Mouse (Mus musculus) neural tube, embryonic 15.5 days (tissue): ENCODE data around the gene Rhebl1. TPM values are rescaled to one million over a fixed set of nuclear protein-coding genes. Genes with fewer than 3 reads are reported as not detected.

Experiments used
- ATAC-seq: fragments of 200-750 bp; cut with Nextera tagmentation; 2 replicates; pipeline ENCODE4 v1.8.0; 2017; ENCODE audit warnings: mild to moderate bottlenecking, moderate TSS enrichment, moderate library complexity; ENCODE audit not compliant: low FRiP score
- H3K27ac ChIP-seq: fragments of 300-500 bp; sonication (generic); replicated peaks from 2 replicates; pipeline ENCODE4 v1.5.1; 2015; ENCODE audit warnings: mild to moderate bottlenecking, inconsistent platforms
- H3K27me3 ChIP-seq: fragments of 300-500 bp; sonication (generic); replicated peaks from 2 replicates; pipeline ENCODE4 v1.6.1; 2015; ENCODE audit warnings: inconsistent platforms
- H3K36me3 ChIP-seq: fragments of 300-500 bp; sonication (generic); 2 replicates; pipeline ENCODE4 v1.6.1; 2015; ENCODE audit warnings: inconsistent platforms
- H3K4me1 ChIP-seq: fragments of 300-500 bp; sonication (generic); 2 replicates; pipeline ENCODE4 v1.6.1; 2015; ENCODE audit warnings: inconsistent platforms
- H3K4me2 ChIP-seq: fragments of 300-500 bp; sonication (generic); 2 replicates; pipeline ENCODE4 v1.6.1; 2015; ENCODE audit warnings: inconsistent platforms, mild to moderate bottlenecking, moderate library complexity
- H3K4me3 ChIP-seq: fragments of 300-500 bp; sonication (generic); replicated peaks from 2 replicates; pipeline ENCODE4 v1.5.1; 2015; ENCODE audit warnings: mild to moderate bottlenecking, inconsistent platforms
- H3K9ac ChIP-seq: fragments of 300-500 bp; sonication (generic); replicated peaks from 2 replicates; pipeline ENCODE4 v1.6.1; 2015; ENCODE audit warnings: mild to moderate bottlenecking, inconsistent platforms
- H3K9me3 ChIP-seq: fragments of 300-500 bp; sonication (generic); replicated peaks from 2 replicates; pipeline ENCODE4 v1.6.1; 2016; ENCODE audit warnings: inconsistent platforms
- WGBS: fragments of 180-500 bp; shearing (Covaris S2); methylation state at CpG from one replicate; pipeline ENCODE4 v1.1.7; 2015; ENCODE audit warnings: mixed read lengths; 5-methylcytosine and 5-hydroxymethylcytosine counted together
- polyA plus RNA-seq: library from polyadenylated mRNA; unstranded; fragments of >200 nt; fragmentation: Nextera tagmentation; extraction: Ambion mirVana; gene quantifications from 2 replicates; pipeline ENCODE4 v1.2.1, GENCODE M21; 2015

Gene Rhebl1
- polyA plus RNA-seq, 1 experiment from 2014 or later = 33.2 TPM

- ATAC-seq = no peak
- 27% methylated on average over 10 of the region's 10 CpGs for WGBS
- Histone ChIP-seq H3K27ac (no peak overlapping the region), H3K9ac (no peak overlapping the region), H3K27me3 (peaks cover 11% of the 10 kb centered on the region), H3K4me1 (no peaks in the 10 kb centered on the region), H3K9me3 (no peaks in the 10 kb centered on the region), H3K36me3 (peaks cover 58% of the 10 kb centered on the region), H3K4me2 (no peak overlapping the region), H3K4me3 (no peak overlapping the region)
Observed at GRCm38 (mm10) chr15:98904692-98905091, 10.4 kb upstream of the Rhebl1 start.

DNA sequence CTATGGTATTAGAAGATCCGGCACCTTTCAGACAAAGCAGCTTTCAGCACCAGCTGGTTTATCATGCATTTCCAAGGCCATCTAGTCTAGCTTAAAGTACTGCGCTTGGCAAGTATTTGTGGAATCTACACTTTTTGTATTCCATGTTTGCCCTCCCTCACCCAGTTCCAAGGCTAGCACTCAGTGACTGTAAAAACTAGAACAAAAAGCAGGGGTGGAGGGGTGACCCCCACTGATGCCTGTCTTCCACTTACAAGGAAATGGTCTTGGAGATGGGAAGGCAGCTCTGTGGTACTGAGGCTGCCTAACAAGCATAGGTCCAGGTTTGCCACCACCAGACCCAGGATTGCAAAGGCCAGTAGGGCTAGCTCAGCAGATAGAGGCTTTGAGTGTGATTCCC lies 8.3 kb upstream of the Rhebl1 start:
- Histone ChIP-seq H3K27me3 (peaks cover 32% of the 10 kb centered on the region), H3K27ac (no peak overlapping the region), H3K4me2 (no peak overlapping the region), H3K9ac (no peak overlapping the region), H3K4me1 (peaks cover 10% of the 10 kb centered on the region), H3K9me3 (no peaks in the 10 kb centered on the region), H3K36me3 (peaks cover 37% of the 10 kb centered on the region), H3K4me3 (no peak overlapping the region)
- no peak for ATAC-seq
- 96% methylated on average over 2 of the region's 2 CpGs for WGBS

- no peak for ATAC-seq
- H3K4me1 ChIP-seq = peaks cover 13% of the 10 kb centered on the region
- WGBS = 68% methylated on average over 1 of the region's 1 CpGs
Observed at GRCm38 (mm10) chr15:98901530-98901929, 7.2 kb upstream of the Rhebl1 start.

DNA sequence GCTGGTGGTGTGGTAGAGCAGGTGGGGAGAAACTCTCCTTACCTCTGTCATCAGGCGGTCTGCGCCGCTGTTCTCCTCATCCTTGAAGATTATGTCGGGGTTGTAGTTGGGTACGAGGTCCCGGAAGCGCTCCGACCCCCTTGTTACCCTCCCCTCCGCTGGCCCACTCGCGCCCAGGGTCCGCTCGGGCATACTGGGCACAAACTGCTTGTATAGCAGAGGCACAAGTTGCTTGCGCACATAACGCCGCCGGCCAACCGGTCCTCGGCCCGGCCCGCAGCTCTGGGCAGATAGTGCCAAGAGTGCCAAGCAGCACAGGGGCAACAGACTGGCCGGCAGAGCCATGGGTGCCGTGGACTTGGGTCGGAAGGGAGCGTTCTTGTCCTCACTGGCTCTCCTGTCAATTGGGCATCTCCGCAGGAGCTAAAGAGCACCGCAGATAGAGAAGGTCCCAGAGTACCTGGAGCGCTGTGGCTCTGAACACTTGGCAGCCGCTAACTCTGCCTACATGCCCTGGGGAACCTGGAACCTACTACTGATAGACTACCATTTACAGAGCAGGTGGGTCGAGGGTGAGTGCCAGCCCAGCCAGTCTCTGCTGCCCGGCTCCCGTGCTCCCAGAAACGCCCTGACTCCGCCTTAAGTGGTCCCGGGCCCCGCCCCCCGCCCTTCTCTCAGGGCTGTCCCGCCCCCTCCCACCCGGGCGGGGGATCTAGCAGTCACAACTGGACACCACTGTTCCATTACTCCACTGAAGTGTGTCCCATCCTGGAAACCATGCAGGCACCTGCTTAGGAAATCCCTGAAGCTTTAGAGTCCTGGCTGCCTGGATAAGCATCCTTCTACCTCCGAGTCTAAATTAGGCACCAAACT lies 3.8 kb upstream of the Rhebl1 start, which contains the start of gene Dhh:
TSS of gene Dhh (minus strand) at position 613 of the 873 bp plus-strand sequence.
- Histone ChIP-seq H3K4me1 (peaks cover 43% of the 10 kb centered on the region), H3K4me3 (peak within 1 kb of the TSS; percentile 22), H3K27ac (no peak within 1 kb of the TSS), H3K9ac (0 out of 2 replicates have a peak within 1 kb of the TSS, but pooled peaks have one; percentile 17), H3K4me2 (peak within 1 kb of the TSS; percentile 36), H3K27me3 (peaks cover 76% of the 10 kb centered on the region), H3K9me3 (no peaks in the 10 kb centered on the region), H3K36me3 (peaks cover 4% of the 10 kb centered on the region; the same call in 1 of the 2 replicates)
- WGBS = 1% methylated on average over 39 of the region's 41 CpGs
- ATAC-seq = no peak

More at GRCm38 (mm10) chr15:98901530-98901929, 7.2 kb upstream of the Rhebl1 start:
- Histone ChIP-seq H3K27ac (no peak overlapping the region), H3K4me3 (no peak overlapping the region), H3K9me3 (no peaks in the 10 kb centered on the region), H3K9ac (no peak overlapping the region), H3K4me2 (no peak overlapping the region), H3K36me3 (peaks cover 27% of the 10 kb centered on the region), H3K27me3 (peaks cover 42% of the 10 kb centered on the region)

DNA sequence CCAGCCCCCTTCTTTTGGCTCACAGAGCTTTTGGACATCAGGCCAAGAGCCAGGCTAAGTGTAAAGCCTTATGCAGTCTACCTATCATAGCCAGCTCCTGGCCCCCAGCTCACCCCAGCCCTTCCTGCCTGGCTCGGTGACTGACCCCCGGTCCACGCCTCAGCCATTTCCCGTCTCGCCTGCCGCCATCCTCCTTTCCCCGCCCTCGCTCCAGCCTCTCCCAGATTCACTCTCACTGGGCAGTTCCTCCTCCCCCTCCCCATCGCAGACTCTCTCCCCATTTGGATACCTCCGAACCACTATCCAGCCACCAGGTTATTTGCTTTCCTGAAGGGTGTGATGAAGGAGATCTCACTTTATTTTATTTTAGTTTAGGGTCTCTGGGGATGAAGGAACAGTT lies 3.2 kb upstream of the Rhebl1 start:
- Histone ChIP-seq H3K4me1 (peaks cover 43% of the 10 kb centered on the region), H3K27me3 (peaks cover 83% of the 10 kb centered on the region), H3K4me2 (peak overlapping the region; percentile 36; the same call in 1 of the 2 replicates), H3K9me3 (no peaks in the 10 kb centered on the region), H3K4me3 (peak overlapping the region; percentile 22), H3K9ac (0 out of 2 replicates have a peak overlapping the region, but pooled peaks have one; percentile 17), H3K27ac (no peak overlapping the region), H3K36me3 (no peaks in the 10 kb centered on the region)
- ATAC-seq = no peak
- 5% methylated on average over 10 of the region's 10 CpGs for WGBS

DNA sequence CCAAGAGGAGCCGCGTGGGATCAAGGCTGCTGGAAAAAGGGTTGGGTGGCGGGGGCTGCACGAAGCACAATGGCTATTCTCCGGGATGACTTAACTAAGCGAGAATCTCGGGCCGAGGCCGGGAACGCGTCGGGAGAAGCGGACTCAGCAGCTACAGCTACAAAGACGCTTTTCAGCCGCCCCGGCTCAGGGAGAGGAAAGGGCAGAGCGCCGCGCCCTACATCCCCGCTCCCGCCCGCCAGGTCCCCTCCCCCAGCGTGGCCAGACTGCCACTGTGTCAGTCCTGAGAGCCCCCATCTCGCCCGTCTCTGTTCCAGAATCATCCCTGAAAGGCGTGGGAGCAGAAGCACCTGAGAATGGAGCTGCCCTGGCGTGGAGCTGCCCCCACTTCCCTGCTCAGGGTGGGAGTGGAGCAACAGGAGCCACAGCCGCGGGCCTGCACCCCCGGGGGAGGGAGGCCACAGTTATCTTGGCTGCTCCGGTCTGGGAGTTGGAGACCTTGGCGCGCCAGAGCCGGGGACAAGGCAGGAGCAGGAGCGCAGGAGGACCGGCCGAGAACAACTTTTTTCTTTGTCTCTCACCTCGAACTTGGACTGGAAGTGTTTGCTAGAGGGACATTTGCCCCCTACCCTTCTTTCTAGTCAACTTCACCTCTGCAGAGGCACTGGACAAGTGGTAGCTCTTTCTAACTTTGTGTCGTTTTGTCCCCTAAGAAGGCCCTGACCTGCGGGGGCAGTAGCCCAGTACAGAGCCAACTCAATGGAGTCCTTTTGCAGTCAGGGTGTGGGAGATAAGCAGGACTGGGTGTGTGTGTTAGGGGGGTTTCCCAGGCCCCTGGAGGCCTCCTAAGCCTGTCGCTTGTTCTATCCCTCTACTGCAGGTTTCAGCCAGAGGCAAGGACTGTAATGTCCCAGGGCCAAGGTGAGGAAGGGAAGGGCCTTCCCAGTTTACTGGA lies 1.6 kb upstream of the Rhebl1 start:
- Histone ChIP-seq H3K27me3 (peaks cover 92% of the 10 kb centered on the region), H3K27ac (no peak overlapping the region), H3K36me3 (no peaks in the 10 kb centered on the region), H3K4me2 (peak overlapping the region; percentile 96), H3K9me3 (no peaks in the 10 kb centered on the region), H3K9ac (peak overlapping the region; percentile 33; the same call in 1 of the 2 replicates), H3K4me3 (peak overlapping the region; percentile 49), H3K4me1 (peaks cover 47% of the 10 kb centered on the region)
- ATAC-seq = no peak
- 2% methylated on average over 41 of the region's 41 CpGs for WGBS

DNA sequence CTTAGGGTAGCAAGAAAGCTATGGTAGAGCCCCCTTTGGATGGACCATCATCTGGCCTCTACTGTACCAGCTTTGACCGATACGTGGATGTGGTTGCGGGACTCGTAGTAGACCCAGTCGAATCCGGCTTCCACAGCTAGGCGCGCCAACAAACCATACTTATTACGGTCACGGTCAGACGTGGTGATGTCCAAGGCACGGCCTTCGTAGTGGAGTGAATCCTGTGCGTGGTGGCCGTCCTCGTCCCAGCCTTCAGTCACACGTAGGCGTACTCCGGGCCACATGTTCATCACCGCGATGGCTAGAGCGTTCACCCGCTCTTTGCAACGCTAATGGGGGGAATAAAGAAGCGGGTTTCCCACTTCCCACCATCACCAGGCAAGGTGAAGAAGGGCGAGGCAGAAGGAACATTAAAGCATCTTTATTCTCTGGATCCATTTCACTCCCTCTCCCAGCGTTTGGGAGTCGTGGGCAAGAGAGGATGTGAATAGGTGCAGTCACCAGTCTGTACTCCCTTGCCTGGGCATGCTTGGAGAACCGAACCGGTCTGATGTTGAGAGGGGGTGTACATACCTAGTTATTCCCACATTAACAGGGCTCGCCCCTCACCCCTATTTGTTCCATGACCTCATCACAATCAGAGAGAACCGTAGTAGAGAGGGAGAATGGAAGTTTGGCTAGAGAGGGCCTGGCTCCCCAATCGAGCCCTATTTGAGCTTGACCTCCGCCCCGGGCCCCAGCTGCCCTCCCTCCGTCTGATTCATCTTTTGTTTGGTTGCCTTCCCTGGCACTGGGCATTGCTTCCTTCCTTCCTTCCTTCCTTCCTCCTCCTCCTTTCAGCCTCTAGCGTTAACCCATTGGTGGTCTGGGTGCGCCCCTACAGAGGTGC lies 650 bp upstream of the Rhebl1 start:
- no peak for ATAC-seq
- H3K4me1 ChIP-seq = peaks cover 47% of the 10 kb centered on the region
- WGBS = 2% methylated on average over 38 of the region's 38 CpGs
- peaks cover 85% of the 10 kb centered on the region for H3K27me3 ChIP-seq
- H3K36me3 ChIP-seq = no peaks in the 10 kb centered on the region
- H3K9ac ChIP-seq = peak overlapping the region; percentile 33; the same call in 1 of the 2 replicates
- H3K4me2 ChIP-seq = peak overlapping the region; percentile 96
- peak overlapping the region; percentile 49 for H3K4me3 ChIP-seq
- H3K27ac ChIP-seq = no peak overlapping the region
- H3K9me3 ChIP-seq = no peaks in the 10 kb centered on the region

DNA sequence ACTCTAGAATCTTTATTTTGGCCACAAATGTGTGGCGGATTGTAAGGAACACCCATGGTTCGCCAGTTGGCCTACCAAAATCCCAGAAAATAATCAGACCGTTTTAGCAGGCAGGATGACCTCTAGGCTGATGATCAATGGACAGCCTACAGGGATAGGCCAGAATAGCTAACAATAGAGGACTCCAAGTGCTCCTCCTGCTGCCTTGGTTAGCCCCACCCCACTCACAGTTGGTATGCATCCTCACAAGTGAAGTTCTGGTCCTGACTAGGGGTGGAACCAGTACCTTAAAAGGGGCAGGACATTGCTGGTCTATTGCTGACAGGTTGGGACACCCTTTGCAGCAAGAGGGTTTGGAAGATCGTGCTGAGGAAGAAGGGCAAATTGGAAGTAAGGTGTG lies 1.3 kb downstream of the Rhebl1 start:
- Histone ChIP-seq H3K4me3 (no peak overlapping the region), H3K36me3 (no peaks in the 10 kb centered on the region), H3K4me1 (peaks cover 41% of the 10 kb centered on the region), H3K27me3 (peaks cover 65% of the 10 kb centered on the region), H3K27ac (no peak overlapping the region), H3K4me2 (no peak overlapping the region), H3K9ac (no peak overlapping the region), H3K9me3 (no peaks in the 10 kb centered on the region)
- WGBS = 46% methylated on average over 4 of the region's 4 CpGs
- no peak for ATAC-seq

- ATAC-seq = 0 out of 2 replicates have a peak, but pooled peaks have one; percentile 50
- H3K9ac ChIP-seq = no peak overlapping the region
- WGBS = 41% methylated on average over 6 of the region's 6 CpGs
Observed at GRCm38 (mm10) chr15:98891907-98892606, 2.3 kb downstream of the Rhebl1 start.

GRCm38 (mm10) chr15:98891198-98891742 lies 3.1 kb downstream of the Rhebl1 start:
- Histone ChIP-seq H3K9ac (no peak overlapping the region), H3K4me2 (peak overlapping the region; percentile 28; the same call in 1 of the 2 replicates), H3K27ac (no peak overlapping the region), H3K27me3 (peaks cover 47% of the 10 kb centered on the region), H3K36me3 (no peaks in the 10 kb centered on the region), H3K4me3 (no peak overlapping the region), H3K9me3 (no peaks in the 10 kb centered on the region), H3K4me1 (peaks cover 32% of the 10 kb centered on the region)
- WGBS = 12% methylated on average over 19 of the region's 19 CpGs
- ATAC-seq = no peak

More at GRCm38 (mm10) chr15:98891907-98892606, 2.3 kb downstream of the Rhebl1 start:
- H3K27ac ChIP-seq = no peak overlapping the region
- H3K4me1 ChIP-seq = peaks cover 33% of the 10 kb centered on the region
- no peaks in the 10 kb centered on the region for H3K36me3 ChIP-seq
- peaks cover 55% of the 10 kb centered on the region for H3K27me3 ChIP-seq
- H3K4me3 ChIP-seq = no peak overlapping the region
- H3K4me2 ChIP-seq = no peak overlapping the region
- no peaks in the 10 kb centered on the region for H3K9me3 ChIP-seq
